Mouse (Mus musculus): ENCODE measurements around the gene Cped1. TPM values are rescaled to one million over a fixed set of nuclear protein-coding genes. Genes with fewer than 3 reads are reported as not detected.

The Cped1 gene
- total RNA-seq, 2 experiments from 2014 or later, result 3.6 to 4.7 TPM

GRCm38 (mm10) chr6:22014291-22014911, 28.7 kb downstream of the Cped1 start:
- TF ChIP-seq CTCF (IDR thresholded peaks at IDR 0.05), result no peak
- intact Hi-C loops (cut with DNase I), result no loop called here
- DNase-seq (ENCODE audit: extremely low spot score in 1 of 2, low spot score in 2 of 2), result no peak
- Histone ChIP-seq H3K4me3 (no peak overlapping the region), H3K27ac (no peak overlapping the region)

- no peak overlapping the region for H3K27ac ChIP-seq
- no peak for TF ChIP-seq CTCF (IDR thresholded peaks at IDR 0.05)
- intact Hi-C loops (cut with DNase I), result no loop called here
- DNase-seq (ENCODE audit: extremely low spot score in 1 of 2, low spot score in 2 of 2), result no peak
- H3K4me3 ChIP-seq, result no peak overlapping the region
Observed at GRCm38 (mm10) chr6:22017631-22018030, 31.9 kb downstream of the Cped1 start.

- intact Hi-C loops (cut with DNase I), result no loop called here
- no peak for TF ChIP-seq CTCF (IDR thresholded peaks at IDR 0.05)
- Histone ChIP-seq H3K27ac (no peak overlapping the region), H3K4me3 (no peak overlapping the region)
- DNase-seq (ENCODE audit: extremely low spot score in 1 of 2, low spot score in 2 of 2), result no peak
Observed at GRCm38 (mm10) chr6:22018768-22019445, 33.2 kb downstream of the Cped1 start.

- Histone ChIP-seq H3K27ac (no peak overlapping the region), H3K4me3 (no peak overlapping the region)
- no peak for DNase-seq (ENCODE audit: extremely low spot score in 1 of 2, low spot score in 2 of 2)
- intact Hi-C loops (cut with DNase I), result no loop called here
- no peak for TF ChIP-seq CTCF (IDR thresholded peaks at IDR 0.05)
Observed at GRCm38 (mm10) chr6:22019637-22020036, 33.9 kb downstream of the Cped1 start.

GRCm38 (mm10) chr6:22020696-22021095, 35.0 kb downstream of the Cped1 start:
- intact Hi-C loops (cut with DNase I), result no loop called here
- Histone ChIP-seq H3K27ac (no peak overlapping the region), H3K4me3 (no peak overlapping the region)
- no peak for DNase-seq (ENCODE audit: extremely low spot score in 1 of 2, low spot score in 2 of 2)
- TF ChIP-seq CTCF (IDR thresholded peaks at IDR 0.05), result no peak

GRCm38 (mm10) chr6:22021315-22021714, 35.6 kb downstream of the Cped1 start:
- H3K4me3 ChIP-seq, result no peak overlapping the region
- DNase-seq (ENCODE audit: extremely low spot score in 1 of 2, low spot score in 2 of 2), result no peak
- no peak overlapping the region for H3K27ac ChIP-seq
- TF ChIP-seq CTCF (IDR thresholded peaks at IDR 0.05), result no peak
- intact Hi-C loops (cut with DNase I), result no loop called here

GRCm38 (mm10) chr6:22024168-22024567, 38.5 kb downstream of the Cped1 start:
- no peak for DNase-seq (ENCODE audit: extremely low spot score in 1 of 2, low spot score in 2 of 2)
- Histone ChIP-seq H3K4me3 (no peak overlapping the region), H3K27ac (no peak overlapping the region)
- no peak for TF ChIP-seq CTCF (IDR thresholded peaks at IDR 0.05)
- intact Hi-C loops (cut with DNase I), result no loop called here

GRCm38 (mm10) chr6:22025584-22026357, 40.1 kb downstream of the Cped1 start:
- no peak for DNase-seq (ENCODE audit: extremely low spot score in 1 of 2, low spot score in 2 of 2)
- TF ChIP-seq CTCF (IDR thresholded peaks at IDR 0.05), result no peak
- Histone ChIP-seq H3K27ac (peak overlapping the region; percentile 11; the same call in 1 of the 2 replicates), H3K4me3 (peak overlapping the region; percentile 19)
- intact Hi-C loops (cut with DNase I), result no loop called here

GRCm38 (mm10) chr6:22026358-22026673, 40.6 kb downstream of the Cped1 start:
- intact Hi-C loops (cut with DNase I), result no loop called here
- TF ChIP-seq CTCF (IDR thresholded peaks at IDR 0.05), result no peak
- DNase-seq (ENCODE audit: extremely low spot score in 1 of 2, low spot score in 2 of 2), result no peak
- Histone ChIP-seq H3K4me3 (peak overlapping the region; percentile 19), H3K27ac (peak overlapping the region; percentile 11; the same call in 1 of the 2 replicates)

- Histone ChIP-seq H3K4me3 (no peak overlapping the region; the same call in 1 of the 2 replicates), H3K27ac (no peak overlapping the region)
- TF ChIP-seq CTCF (IDR thresholded peaks at IDR 0.05), result no peak
- no peak for DNase-seq (ENCODE audit: extremely low spot score in 1 of 2, low spot score in 2 of 2)
- intact Hi-C loops (cut with DNase I), result no loop called here
Observed at GRCm38 (mm10) chr6:22026761-22027594, 41.3 kb downstream of the Cped1 start.

- TF ChIP-seq CTCF (IDR thresholded peaks at IDR 0.05), result no peak
- DNase-seq (ENCODE audit: extremely low spot score in 1 of 2, low spot score in 2 of 2), result no peak
Observed at GRCm38 (mm10) chr6:22027854-22028253, 42.1 kb downstream of the Cped1 start.

More at GRCm38 (mm10) chr6:22027854-22028253, 42.1 kb downstream of the Cped1 start:
- Histone ChIP-seq H3K27ac (no peak overlapping the region), H3K4me3 (no peak overlapping the region)
- intact Hi-C loops (cut with DNase I), result no loop called here
